Mouse (Mus musculus) liver, adult 2 months (tissue): ENCODE data around the gene Mtg2. TPM values are rescaled to one million over a fixed set of nuclear protein-coding genes. Genes with fewer than 3 reads are reported as not detected.

Experiments
- DNase-seq: peaks from one replicate; pipeline ENCODE4 v3.0.0-alpha.2; 2011; ENCODE audit warnings: low read depth, low spot score; ENCODE audit errors: extremely low read depth
- H3K27ac ChIP-seq: fragments of 200-500 bp; replicated peaks from 2 replicates; pipeline ENCODE4 v1.5.1; 2012; ENCODE audit warnings: low read depth, mild to moderate bottlenecking, control low read depth, inconsistent platforms, low read length; ENCODE audit not compliant: insufficient read depth
- H3K27me3 ChIP-seq: fragments of 200-500 bp; 2 replicates; pipeline ENCODE4 v1.6.1; 2012; ENCODE audit warnings: mild to moderate bottlenecking, moderate library complexity, low read length, inconsistent platforms; ENCODE audit not compliant: control insufficient read depth, insufficient read depth
- H3K36me3 ChIP-seq: fragments of 200-500 bp; 2 replicates; pipeline ENCODE4 v1.6.1; 2012; ENCODE audit warnings: low read length, inconsistent platforms; ENCODE audit not compliant: control insufficient read depth, insufficient read depth
- H3K4me1 ChIP-seq: fragments of 200-500 bp; 2 replicates; pipeline ENCODE4 v1.6.1; 2011; ENCODE audit warnings: low read length; ENCODE audit not compliant: control insufficient read depth, insufficient read depth
- H3K4me3 ChIP-seq: fragments of 200-500 bp; 2 replicates; pipeline ENCODE4 v1.5.1; 2011; ENCODE audit warnings: low read depth, mild to moderate bottlenecking, control low read depth, low read length, moderate library complexity; ENCODE audit not compliant: insufficient read depth
- H3K79me2 ChIP-seq: fragments of 200-500 bp; 2 replicates; pipeline ENCODE4 v1.6.1; 2012; ENCODE audit warnings: inconsistent platforms, mild to moderate bottlenecking, low read length, moderate library complexity; ENCODE audit not compliant: control insufficient read depth, insufficient read depth
- H3K9ac ChIP-seq: fragments of 200-500 bp; 2 replicates; pipeline ENCODE4 v1.6.1; 2012; ENCODE audit warnings: low read depth, mild to moderate bottlenecking, control low read depth, inconsistent platforms, low read length
- CTCF ChIP-seq: fragments of 200-500 bp; IDR thresholded peaks from 2 replicates; pipeline ENCODE4 v1.5.1; 2011; ENCODE audit warnings: low read depth, low read length, control low read depth
- POLR2A ChIP-seq: fragments of 200-500 bp; IDR thresholded peaks from 2 replicates; pipeline ENCODE4 v1.6.1; 2011; ENCODE audit warnings: low read length, control low read depth; ENCODE audit not compliant: insufficient read depth; ENCODE audit errors: extremely low read depth
- WGBS: fragments of 180-500 bp; shearing (Covaris S2); methylation state at CpG from one replicate; pipeline ENCODE4 v1.1.7; 2018; 5-methylcytosine and 5-hydroxymethylcytosine counted together
- polyA plus RNA-seq: library from polyadenylated mRNA; depleted of rRNA; stranded (reverse); fragments of >200 nt; gene quantifications from 2 replicates; pipeline ENCODE4 v1.2.3, GENCODE M21; 2012
- total RNA-seq: library from RNA; depleted of rRNA; stranded (reverse); fragments of >200 nt; gene quantifications from 2 replicates; pipeline ENCODE4 v1.2.3, GENCODE M21; 2014

The Mtg2 gene
- total and polyA plus RNA-seq, 2 experiments, result 17.8 to 19.6 TPM

DNA sequence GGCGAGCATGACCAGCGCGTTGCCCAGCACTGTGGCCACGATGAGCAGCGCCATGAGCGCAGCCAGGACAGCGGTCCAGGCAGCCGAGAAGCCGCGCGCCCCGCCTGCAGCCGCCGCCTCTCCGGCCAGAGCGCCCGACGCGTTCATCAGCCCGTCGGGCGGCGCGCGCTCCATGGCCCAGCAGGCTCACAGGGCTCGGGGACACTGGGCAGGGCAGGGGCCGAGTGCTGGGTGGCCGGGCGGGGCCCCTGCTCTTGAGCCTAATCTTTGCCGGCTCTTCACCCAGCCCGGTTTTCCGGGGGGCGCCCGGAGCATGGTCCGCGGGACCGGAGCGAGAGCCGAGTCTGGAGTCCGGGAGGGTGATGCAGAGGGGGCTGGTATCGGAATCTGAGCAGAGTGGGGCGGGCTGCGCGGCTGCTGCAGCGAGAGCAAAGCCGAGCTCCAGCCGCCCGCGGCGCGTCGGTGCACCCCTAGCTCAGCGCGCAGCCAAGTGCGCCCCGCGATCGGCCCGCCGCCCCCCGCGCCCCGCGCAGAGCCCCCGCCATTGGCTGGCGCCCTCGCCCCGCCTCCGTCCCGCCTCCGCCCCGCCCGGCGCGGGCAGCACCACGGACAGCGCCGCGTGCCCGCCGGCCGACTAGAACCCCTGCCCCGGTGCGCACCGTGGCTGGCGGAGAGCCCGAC lies 33.7 kb downstream of the Mtg2 start, which contains the start of gene Hrh3:
Gene Hrh3, minus strand, starts transcription at position 511 of the 681 bp plus-strand sequence.
- Histone ChIP-seq H3K4me3 (peak within 1 kb of the TSS; percentile 60; the same call in 1 of the 2 replicates), H3K27ac (no peak within 1 kb of the TSS), H3K4me1 (peaks cover 5% of the 10 kb centered on the region; the same call in 1 of the 2 replicates), H3K36me3 (no peaks in the 10 kb centered on the region), H3K9ac (no peak within 1 kb of the TSS), H3K27me3 (peaks cover 27% of the 10 kb centered on the region), H3K79me2 (no peaks in the 10 kb centered on the region)
- DNase-seq, result no peak
- WGBS, result under 1% methylated on average over 74 of the region's 87 CpGs
- TF ChIP-seq CTCF, result no peak
- TF ChIP-seq POLR2A, result no peak

DNA sequence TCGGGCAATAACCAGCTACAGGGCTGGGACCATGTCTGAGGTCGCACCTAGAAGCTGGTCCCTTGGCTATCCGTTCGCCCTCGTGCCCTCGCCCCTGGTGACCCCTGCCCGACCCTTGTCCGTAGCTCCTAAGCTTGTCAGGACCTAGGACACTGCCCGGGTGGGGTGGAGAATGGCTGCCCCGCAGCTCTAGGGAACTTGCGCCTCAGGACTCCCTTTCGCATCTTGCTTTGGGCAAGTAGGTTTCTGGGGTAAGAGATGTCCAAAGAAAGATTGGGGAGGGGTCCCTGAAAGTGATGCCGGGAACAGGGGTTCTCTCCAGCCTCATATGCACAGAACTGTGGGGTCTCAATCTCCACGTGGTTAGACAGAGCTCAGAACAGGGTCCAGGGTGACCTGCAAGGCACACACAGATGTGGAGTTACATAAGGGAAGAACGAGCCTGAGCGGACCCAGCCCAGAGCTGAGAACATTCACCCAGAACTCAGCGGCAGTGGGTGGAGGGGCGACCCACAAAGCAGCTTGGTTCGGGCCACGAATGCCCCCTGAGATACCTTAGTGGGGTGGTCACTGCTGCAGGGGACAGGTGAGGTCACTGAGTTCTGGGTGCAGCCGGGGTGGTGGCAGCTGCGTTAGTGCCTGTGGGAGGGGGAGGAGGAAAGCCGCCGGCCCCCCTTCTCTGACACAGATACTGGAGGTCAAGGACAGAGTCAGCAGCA lies 34.4 kb downstream of the Mtg2 start:
- Histone ChIP-seq H3K27me3 (peaks cover 24% of the 10 kb centered on the region), H3K27ac (no peak overlapping the region)

DNA sequence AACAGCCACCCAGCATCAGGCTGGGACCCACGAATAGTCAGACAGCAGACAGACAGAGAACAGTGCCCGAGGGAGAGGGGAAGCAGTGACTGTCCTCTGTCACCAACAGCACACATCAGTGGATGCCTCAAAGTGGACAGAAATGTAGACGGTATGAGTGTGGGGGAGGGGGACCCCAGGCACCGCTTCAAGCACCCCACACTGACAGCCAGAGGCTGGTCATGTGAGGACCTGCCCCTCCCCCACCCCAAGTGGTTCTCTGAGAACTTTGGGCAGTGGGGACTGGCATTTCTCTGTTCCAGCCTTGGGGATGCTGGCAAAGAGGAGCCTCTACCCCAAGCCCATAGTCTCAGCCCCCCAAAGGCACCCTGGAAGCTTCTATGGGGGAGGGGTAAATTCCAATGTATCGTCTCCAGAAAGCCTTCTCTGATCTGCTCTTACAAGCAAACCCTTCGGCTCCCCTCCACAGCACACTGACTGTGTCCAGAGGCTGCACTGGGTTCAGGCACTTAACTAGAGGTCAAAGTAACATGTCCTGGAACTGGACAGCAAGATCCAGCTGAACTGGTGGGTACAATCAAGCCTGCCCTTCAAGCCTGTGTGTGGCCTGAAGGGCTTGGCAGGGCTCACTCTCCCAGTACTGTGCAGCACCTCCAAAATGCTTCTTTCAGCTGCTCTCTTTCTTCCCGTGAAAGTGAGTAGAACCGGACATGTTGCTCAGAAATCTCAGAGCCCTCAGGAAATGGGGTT lies 35.2 kb downstream of the Mtg2 start:
- Histone ChIP-seq H3K4me3 (no peak overlapping the region), H3K27me3 (peaks cover 17% of the 10 kb centered on the region), H3K36me3 (no peaks in the 10 kb centered on the region), H3K9ac (no peak overlapping the region), H3K27ac (no peak overlapping the region), H3K4me1 (peaks cover 5% of the 10 kb centered on the region; the same call in 1 of the 2 replicates), H3K79me2 (no peaks in the 10 kb centered on the region)
- WGBS, result 38% methylated on average over 8 of the region's 8 CpGs
- TF ChIP-seq POLR2A (no peak), CTCF (no peak)
- no peak for DNase-seq

More for the DNA sequence above, 34.4 kb downstream of the Mtg2 start:
- Histone ChIP-seq H3K4me1 (peaks cover 5% of the 10 kb centered on the region; the same call in 1 of the 2 replicates), H3K79me2 (no peaks in the 10 kb centered on the region), H3K4me3 (peak overlapping the region; percentile 47; the same call in 1 of the 2 replicates), H3K36me3 (no peaks in the 10 kb centered on the region), H3K9ac (no peak overlapping the region)
- TF ChIP-seq CTCF, result no peak
- TF ChIP-seq POLR2A, result no peak
- no peak for DNase-seq
- 10% methylated on average over 24 of the region's 24 CpGs for WGBS

DNA sequence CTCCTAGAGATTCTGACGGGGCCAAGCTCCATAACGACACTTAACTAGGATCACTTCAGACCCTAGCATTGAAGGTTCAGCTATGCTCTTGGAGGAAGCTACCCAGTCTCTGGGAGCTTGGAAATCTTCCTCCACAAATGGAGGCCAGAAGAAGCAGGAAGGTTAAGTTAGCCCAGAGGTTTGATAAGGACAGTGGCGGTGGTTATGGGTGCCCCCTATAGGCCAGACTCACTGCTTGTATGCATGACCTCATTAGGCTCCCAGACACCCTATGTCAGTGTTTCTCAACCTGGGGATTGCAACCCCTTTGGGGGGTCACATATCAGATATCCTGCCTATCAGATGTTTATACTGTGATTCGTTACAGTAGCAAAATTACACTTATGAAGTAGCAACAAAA lies 36.7 kb downstream of the Mtg2 start:
- no peaks in the 10 kb centered on the region for H3K36me3 ChIP-seq
- no peak overlapping the region for H3K4me3 ChIP-seq
- peaks cover 5% of the 10 kb centered on the region; the same call in 1 of the 2 replicates for H3K4me1 ChIP-seq
- H3K9ac ChIP-seq, result no peak overlapping the region
- no peaks in the 10 kb centered on the region for H3K79me2 ChIP-seq
- H3K27me3 ChIP-seq, result peaks cover 11% of the 10 kb centered on the region
- 73% methylated on average over 4 of the region's 4 CpGs for WGBS
- DNase-seq, result no peak
- no peak for TF ChIP-seq POLR2A
- no peak for TF ChIP-seq CTCF
- H3K27ac ChIP-seq, result no peak overlapping the region

DNA sequence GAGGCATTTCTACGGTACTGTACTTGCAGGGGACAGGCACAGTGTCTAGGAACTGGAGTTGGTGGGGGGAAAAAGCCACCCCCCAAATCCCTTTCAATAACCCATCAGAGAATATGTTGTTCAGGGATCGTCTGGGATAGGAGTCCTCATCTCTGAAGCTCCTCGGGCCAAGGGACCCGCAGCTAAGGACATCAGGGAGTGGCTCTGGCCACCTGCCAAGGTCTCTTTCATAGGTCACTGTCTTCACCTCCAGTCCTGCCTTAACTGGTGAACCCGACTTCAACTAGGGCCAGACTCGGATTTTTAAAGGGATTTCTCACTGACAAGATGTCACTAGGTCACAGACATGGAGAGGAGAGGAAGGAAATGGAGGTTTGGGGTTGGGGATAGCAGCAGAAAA lies 37.9 kb downstream of the Mtg2 start:
- TF ChIP-seq POLR2A, result no peak
- no peak for TF ChIP-seq CTCF
- Histone ChIP-seq H3K36me3 (no peaks in the 10 kb centered on the region), H3K27me3 (peaks cover 7% of the 10 kb centered on the region), H3K79me2 (no peaks in the 10 kb centered on the region), H3K4me3 (no peak overlapping the region), H3K27ac (no peak overlapping the region), H3K9ac (no peak overlapping the region), H3K4me1 (peaks cover 5% of the 10 kb centered on the region; the same call in 1 of the 2 replicates)
- WGBS, result 35% methylated on average over 6 of the region's 6 CpGs
- no peak for DNase-seq
